Mouse (Mus musculus) frontal cortex, adult 2 months (tissue): Measurements from ENCODE around the gene Mrnip. TPM values are rescaled to one million over a fixed set of nuclear protein-coding genes. Genes with fewer than 3 reads are reported as not detected.

Source experiments
- DNase-seq, 2 experiments: peaks; one replicate each; pipeline ENCODE4 v3.0.0; 2022; ENCODE audit warnings: low spot score in 1 of 2; ENCODE audit errors: extremely low spot score in 1 of 2
- polyA plus RNA-seq: library from polyadenylated mRNA; depleted of rRNA; stranded (reverse); fragments of >200 nt; gene quantifications from 2 replicates; pipeline ENCODE4 v1.2.3, GENCODE M21; 2012

Gene Mrnip
- polyA plus RNA-seq, 1 experiment: 25.1 TPM

DNA sequence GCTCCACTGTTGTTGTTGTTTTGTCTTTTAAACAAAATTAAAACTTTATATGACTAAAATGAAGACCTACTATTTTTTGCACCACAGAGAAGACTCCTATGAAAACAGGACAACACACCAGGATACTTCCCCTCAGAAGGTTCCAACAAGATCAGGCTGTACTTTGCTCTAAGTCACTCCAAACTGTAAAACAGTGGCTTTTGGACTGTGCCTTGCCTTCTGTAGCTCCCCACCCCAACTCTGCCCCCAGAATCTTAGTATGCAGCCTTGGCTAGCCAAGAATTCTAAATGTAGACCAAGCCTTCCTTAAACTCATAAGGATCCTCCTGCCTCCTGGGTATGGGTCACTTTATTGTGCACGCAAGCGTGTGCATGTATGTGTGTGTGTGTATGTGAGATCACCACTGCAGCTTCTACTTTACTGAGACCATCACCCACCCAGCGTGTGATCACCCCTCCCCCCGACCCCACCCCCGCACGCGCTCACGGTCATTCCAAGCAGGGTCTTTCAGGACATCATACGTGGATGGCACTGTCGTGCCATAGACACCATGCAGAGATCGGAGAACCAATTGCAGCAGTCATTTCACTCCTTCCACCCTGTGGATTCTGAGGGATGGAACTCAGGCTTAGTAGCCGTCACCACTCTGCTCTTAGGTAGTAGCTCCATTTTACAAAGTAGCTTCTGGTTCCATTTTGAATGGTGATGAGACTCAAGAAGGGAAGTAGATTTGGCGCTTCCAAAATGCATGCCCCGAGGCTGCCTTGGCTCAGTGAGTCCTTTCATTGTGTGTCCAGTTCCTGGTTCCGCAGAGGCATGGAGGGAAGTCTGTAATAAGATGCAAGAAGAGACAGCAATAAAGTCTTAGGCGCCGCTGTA lies 49.8 kb downstream of the Mrnip start:
- no peak for DNase-seq

DNA sequence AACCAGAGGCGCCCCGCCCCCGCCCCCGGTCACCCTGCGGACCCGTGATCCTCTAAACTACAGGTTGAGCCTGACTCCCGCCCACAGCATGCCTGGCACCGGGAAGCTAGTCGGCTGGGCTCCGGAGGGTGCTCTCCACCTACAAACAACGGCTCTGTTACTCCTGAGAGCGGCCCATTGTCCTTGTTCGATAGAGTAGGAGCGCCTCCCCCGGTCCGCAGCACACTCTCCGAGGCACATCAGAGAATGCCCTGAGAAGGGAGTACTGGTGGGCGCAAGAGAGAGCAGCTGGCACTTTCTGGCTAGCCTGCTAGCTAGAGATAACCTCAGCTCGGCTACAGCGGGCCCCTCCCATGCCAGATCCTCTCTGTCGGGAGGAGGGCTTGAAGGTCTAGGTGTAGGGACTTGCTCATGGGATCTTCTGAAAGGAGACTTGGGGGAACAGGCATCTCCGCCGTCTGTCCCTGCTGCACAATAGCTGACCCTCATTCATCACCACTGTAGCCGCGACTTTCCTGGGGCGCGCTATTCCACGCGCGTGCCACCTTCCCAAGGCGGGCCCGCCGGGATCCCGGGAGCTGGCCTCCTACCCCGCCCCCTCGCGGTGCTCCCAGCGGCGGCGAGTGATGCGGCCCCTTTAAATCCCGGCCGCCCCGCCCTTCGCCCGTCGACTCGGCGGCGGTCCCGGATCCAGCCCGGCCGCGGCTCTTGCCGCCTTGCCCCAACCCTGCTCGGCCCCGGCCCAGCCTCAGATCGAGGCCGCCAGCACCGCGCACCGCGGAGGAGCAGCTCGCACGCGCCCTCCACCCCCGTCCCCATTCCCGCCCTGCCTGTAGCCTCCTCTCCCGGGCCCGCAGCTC lies 50.7 kb downstream of the Mrnip start:
- peak in 1 of 2 experiments; percentile 82 for DNase-seq

DNA sequence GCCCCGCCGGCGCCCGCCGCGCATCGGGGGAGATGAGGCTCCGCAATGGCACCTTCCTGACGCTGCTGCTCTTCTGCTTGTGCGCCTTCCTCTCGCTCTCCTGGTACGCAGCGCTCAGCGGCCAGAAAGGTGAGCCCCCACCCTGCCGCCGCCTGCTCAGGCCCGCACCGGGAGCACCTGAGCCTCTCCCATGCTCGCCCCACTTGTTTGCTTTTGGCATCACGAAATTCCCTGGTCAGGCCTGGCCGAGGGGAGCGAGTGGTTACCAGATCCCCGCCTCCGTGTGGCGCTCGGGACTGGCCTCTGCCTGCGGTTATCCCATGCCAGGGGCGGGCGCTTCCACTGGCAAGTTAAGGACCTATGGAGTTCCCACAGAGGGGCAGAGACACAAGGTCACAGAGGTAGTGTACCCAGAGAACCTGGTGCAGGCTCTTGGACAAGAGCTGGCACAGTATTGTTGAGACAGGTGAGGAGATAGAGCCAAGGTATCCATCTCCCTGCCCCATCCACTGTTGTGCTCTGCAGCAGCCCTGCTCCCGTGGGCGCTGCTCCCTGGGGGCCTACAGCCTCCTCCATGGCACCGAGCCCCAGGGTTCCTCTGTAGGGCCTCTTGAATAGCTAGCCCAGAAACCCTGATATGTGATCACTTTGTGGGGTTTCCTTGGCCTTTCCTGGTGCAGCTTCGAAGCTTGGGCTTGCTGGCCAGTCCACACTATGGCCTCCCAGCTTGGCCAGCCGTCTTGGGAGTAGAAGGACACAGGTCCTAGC lies 51.6 kb downstream of the Mrnip start:
- no peak for DNase-seq

DNA sequence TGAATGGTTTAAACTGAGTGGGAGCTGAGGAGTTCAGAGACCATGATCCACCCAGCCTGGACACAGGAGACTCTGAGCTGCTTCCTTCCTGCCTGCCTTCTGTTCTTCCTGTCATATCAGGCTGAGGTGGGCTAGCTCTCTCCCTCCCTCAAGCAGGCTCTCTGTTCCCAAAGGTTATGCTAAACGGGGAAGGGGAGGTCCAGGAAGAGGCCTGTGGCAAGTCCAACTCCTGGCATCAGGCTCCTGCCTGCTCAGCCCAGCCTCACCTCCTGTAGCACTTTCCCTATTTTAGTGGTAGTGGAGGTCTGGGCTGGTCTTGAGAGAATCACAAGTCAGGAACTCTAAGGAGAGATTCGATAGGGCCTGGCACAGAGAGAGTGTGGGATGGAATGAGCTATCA lies 52.2 kb downstream of the Mrnip start:
- DNase-seq: no peak

DNA sequence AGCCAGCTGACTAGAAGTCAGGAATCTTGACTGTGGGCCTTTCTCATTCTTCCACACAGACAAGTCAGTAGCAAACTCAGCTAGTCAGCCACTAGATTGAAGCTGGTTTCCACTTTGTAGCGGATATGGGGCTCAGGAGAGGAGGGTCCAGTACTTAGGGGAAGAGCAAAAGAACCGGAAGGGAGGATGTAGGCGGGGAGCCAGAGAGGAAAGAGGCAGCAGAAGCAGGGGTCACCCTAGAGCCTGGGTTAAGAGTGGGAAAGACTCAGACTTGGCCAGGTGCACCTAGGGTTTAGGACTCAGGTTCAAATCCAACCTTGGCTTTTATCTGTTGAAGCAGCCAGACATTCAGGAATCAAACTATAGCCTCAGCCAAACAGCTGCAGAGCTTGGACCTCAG lies 53.0 kb downstream of the Mrnip start:
- DNase-seq: no peak

DNA sequence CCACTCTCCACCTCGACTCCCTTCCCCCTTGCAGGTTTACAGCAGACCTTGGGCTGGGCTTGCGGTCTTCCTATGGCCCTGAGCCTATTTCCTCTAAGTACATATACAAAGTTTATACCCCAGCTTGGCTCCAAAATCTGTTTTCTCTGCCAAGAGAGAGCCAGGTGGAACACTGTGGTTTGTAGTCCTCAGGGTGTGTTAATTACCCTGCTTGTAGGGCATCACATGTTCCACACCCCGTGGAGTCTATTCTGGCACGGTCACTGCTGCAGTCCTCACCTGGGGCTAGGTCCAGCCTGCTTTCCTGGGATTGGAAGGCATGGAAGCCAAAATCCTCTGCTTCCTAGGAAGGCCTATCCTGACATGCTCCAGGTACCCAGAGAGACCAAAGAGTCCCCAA lies 53.5 kb downstream of the Mrnip start:
- no peak for DNase-seq

DNA sequence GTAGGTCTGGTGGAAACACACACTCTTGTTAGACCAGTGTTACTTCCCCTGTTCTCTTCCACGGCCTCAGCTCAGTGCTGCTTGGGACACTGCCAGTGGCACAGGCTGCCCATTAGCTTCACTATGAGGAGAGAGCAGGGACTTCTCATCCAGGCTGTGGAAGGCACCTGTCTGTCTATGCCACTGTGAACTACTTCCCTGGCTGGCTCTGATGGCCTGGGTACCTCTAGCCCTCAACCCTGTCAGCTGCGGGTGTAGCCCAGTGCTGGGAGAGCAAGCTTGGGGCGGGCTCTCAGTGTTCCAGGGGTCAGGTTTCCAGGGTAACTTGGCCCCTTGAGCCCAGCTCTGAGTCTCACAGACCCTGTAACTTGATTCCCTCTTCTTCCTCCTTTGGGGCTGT lies 54.5 kb downstream of the Mrnip start:
- DNase-seq: no peak

DNA sequence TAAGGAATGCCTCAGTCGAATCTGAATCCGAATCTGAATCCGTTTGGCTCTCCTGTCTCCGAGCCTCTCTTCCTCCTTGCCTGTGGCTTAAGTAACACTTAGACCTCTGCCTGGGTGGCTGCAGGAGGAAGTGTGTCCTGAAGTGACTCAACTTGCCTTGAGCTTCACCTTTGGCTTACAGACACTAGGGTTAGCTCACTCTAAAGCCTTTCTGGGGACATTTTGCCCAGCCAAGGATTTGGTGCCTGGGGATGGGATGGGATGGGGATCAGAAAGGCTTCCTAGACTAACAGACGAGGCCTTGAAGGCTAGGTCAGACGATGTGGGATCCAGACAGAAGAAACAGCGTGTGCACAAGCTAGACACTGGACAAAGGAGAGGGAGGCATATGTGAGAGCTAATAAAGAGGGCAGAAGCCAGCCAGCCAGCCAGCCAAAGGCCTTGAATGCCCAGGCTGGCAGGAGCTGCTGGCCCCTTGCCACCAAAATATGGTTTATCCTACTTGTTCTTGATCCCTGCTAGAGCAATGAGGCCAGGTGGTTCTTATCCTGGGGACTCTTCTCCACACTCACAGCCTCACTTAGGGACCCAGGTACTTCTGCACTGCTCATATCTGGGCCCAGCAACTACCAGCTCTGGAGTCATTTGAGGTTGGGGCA lies 55.1 kb downstream of the Mrnip start:
- DNase-seq: no peak

DNA sequence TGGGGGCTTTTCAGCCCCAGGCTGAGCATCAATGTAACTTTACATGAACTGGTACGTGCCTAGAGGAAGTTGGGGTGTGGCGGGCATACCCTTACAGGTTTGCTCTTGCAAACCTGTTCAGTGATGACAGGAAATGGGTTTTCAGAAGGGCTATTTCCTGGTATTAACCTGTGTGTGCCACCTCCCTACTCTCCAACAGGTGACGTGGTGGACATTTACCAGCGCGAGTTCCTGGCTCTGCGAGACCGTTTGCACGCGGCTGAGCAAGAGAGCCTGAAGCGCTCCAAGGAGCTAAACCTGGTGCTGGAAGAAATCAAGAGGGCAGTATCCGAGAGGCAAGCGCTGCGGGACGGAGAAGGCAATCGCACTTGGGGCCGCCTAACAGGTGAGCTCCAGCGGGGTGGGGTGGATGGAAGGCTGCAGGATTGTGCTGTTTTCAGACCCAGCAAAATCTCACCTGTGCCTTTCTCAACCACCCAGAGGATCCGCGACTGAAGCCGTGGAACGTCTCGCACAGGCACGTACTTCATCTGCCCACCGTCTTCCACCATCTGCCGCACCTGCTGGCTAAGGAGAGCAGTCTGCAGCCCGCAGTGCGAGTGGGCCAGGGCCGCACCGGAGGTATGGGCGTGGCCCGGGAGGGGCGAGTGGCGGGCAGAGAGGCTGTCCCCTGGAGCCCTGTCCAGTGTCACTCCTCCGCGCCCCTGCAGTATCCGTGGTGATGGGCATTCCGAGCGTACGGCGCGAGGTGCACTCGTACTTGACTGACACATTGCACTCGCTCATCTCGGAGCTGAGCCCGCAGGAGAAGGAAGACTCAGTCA lies 56.4 kb downstream of the Mrnip start:
- no peak for DNase-seq

DNA sequence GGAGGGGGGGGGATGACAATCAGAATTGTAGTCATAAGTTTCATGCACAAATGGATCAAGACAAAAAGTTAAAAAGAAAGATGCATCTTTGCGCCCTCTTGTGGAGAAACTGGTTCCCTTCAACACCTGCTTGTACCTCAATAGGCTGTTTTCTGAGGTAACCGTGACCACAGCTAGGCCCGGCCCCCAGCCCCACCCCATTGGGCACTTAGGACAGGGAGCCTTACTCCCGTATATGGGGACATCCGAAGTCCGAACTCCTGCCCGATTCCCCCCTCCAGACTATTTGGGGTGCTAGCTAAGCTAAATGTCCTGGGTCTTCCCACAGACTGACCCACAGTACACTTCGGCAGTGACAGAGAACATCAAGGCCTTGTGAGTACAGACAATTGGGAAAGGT lies 57.2 kb downstream of the Mrnip start:
- DNase-seq: peak in 1 of 2 experiments; percentile 87

DNA sequence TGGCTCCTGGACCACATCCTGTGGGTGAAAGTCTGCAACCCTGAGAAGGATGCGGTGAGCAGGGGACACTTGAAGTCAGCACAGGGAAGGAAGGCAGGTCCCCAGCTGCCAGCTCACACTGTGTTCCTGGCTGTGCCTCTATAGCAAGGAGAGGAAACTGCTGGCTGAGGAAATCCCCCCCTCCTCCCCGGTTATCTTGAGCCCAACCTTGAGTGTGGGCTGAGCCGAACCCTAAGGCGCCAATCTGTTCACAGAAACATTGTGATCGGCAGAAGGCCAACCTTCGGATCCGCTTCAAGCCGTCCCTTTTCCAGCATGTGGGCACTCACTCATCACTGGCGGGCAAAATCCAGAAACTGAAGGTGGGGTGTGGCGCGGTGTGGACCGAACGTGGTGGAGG lies 58.8 kb downstream of the Mrnip start:
- DNase-seq: peak in 1 of 2 experiments; percentile 77

DNA sequence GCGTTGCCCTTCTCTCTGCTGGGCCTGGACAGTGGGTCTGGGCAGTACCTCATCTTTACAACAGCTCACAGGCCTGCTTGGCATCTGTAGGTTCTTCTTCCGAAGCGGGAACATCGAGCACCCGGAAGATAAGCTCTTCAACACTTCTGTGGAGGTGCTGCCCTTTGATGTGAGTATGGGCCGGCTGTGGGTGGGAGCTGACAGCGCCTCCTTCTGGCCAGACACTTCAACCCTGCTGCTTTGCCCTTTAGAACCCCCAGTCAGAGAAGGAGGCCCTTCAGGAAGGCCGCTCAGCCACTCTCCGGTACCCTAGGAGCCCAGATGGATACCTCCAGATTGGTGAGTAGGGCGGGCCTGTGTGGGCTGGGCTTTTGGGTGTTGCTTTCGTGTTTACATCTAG lies 59.7 kb downstream of the Mrnip start:
- DNase-seq: no peak

DNA sequence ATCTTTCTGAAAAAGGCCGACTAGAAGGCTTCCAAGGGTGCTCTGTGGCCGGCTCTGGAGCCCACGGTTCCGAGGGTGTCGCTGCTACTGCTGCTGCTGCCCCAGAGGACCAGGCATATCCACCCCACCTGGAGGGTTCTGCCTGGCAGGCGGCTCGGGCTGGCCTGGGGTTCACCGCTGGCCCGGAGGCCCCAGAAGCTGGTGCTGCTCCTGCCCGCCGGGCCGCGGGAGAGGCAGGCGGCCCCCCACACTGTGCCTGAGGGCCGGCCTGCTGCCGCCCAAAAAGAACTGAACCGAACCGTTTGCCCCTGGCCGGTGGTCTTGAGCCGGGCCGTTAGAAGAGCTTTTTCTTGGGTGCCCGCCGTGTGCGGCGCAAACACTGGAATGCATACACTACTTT lies 60.4 kb downstream of the Mrnip start:
- no peak for DNase-seq

DNA sequence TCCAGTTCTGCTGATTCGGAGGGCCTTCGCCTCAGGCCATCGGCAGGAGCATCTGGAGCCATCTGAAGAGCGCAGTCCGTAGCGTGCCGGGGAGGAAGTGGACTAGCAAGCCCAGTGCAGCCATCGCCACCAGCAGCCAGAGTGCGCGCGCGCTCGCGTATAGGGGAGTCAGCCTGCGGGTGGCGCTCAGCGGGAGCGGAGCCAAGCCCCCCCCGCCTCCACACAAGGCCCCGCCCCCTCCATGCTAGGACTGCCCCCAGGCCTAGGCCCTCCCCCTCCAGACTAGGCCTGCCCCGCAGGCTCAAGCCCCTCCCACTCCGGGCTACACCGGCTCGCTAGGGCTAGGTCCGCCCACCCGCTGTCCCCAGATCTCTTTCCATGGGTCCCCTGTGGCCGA lies 62.3 kb downstream of the Mrnip start:
- peak; percentile 67 to 81 for DNase-seq

DNA sequence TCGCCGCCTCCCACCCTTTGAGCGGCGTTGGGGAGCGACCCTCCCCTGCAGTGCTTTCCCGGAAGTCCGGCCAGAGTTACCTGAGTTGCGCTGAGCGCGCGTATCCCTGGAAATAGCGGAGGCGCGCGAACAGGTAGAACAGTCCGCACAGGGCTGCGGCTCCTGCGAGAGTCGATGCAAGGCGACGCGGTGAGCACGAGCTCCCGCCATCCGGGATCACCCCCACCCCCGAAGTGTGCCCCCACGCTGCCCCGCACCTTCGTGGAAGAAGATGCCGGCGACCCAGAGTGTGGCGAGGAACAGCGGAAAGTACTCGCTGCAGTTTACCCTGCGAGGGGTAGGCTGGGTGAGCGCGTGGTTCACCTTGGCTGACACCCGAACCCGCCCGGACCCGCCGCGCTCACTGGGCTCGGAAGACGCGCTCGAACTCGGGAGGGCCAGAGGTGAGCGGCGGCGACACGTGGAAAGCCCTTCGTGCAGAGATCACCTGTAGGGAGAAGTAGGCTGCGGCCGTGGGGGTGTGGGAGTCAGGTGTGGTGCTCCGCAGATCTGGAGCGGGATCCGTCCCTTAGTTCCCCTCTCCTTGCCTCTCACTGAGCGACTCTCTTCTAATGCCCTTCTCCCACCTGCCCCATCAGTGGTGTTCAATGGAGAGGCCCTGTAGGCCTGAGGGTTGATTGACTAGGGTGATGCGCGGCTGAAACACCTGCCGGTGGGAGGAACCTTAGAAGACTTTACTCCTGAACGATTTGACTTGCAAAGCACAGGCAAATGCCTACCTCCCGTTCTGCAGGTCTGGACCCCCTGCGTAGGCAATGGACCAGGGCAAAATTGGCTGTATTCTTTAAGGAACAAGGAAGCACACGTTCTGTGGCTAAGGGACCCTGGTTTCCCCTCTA lies 62.9 kb downstream of the Mrnip start:
- no peak for DNase-seq

DNA sequence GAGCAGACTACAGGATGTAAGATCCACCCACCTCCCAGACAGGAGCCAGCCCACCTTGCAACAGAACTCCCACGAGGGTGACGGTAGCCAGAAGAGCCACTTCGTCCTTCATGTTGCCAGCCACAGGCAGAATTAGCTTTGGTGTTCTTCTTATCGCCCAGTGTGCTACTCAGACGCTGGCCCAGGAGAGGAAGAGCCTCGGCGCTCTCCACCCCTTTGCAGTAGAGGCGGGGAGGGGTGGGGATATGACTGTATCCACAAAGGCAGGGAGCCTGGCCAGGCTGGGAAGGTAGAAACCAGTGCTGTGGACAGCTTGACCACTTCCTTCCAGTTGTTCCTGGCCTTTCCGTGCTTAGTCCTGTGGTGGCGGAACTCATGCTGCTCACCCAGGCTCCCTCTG lies 64.1 kb downstream of the Mrnip start, which contains the start of gene Ltc4s:
Ltc4s (minus strand) TSS at position 293 of the 400 bp plus-strand sequence.
- DNase-seq: no peak

DNA sequence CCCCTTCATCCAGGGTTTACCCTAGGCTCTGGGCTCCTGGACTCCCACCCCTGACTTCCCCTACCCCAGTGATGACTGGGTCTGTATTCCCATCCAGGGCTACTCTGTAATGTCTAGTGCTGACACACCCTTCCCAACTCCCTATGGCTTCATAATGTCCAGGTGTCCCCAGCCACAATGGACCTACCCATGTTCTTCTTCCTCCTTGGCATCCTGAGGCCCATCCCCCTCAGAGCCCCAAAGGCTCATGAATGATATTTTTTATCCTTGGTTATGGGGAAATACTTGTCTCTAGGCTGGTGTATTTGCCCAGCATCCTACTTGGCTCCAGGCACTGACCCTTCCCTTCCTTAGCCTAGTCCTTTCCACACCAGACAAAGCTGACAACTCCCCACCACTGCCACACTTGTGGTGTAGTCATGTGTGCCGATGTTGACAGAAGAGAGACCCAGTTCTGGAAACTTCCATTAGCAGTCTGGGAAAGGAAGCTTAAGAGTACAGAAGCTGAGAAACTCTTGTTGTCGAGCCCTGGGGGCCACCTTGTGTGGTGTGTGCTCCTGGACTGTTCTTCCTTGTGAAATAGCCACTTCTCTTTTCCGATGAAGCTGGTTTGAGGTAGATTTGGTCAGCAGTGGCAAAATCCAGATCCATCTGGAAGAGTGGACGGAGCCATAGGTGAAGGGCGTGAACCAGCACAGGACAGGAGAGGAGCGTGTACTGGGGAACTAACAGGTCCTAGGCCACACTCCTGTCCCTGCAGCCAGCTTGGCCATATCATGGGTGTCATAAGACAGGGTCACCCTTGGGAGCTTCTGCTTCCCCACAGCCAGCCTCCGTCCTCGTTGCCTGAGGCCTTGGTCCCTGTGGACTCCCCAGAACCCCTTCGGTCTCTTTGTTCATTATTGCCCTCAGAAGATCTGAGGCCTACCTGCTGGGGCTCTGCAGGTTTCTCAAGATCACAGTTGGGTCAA lies 64.9 kb downstream of the Mrnip start:
- no peak for DNase-seq
